Mouse (Mus musculus) testis, adult 2 months (tissue): ENCODE results near the gene Kcnk16.

Source experiments
- CTCF ChIP-seq: fragments of 200-500 bp; IDR thresholded peaks from 2 replicates; pipeline ENCODE4 v1.5.1; 2012; ENCODE audit warnings: low read depth, mild to moderate bottlenecking, inconsistent platforms, low read length, moderate library complexity; ENCODE audit not compliant: control insufficient read depth, insufficient read depth, insufficient replicate concordance
- POLR2A ChIP-seq: fragments of 200-500 bp; IDR thresholded peaks from 2 replicates; pipeline ENCODE4 v1.6.1; 2012; ENCODE audit warnings: low read depth, mild to moderate bottlenecking, inconsistent platforms, low read length, moderate library complexity; ENCODE audit not compliant: control insufficient read depth

DNA sequence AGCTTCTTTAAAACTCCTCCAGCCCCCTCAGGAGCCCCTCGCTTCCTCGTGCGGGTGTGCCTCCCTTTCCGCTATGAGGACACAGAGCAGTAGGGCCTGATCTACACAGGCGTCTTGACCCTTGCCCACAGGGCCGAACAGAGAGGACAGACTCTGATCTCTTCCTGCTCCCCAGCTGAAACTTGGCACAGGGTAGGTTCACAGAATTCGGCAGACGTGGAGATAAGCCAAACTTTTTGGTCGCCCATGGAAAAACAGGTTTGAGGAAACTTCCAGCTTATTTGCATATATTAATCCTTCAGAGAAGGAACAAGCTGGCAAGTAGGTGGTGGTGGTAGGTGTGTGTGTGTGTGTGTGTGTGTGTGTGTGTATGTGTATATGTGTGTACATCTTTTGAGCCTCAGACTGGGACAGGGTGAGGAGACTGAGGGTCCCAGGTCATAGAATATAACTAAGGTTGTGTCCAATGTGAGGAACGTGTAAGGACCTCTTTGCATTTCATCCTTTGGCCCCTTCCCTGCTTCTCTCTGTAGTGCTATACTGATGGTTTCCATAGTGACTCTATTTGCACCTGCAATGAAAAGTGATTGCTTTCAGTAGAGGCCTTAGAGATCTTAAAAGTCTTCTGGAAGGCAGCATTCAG lies 44.3 kb downstream of the Kcnk16 start:
- TF ChIP-seq CTCF (no peak), POLR2A (no peak)
